Mouse (Mus musculus): ENCODE results near the gene Smox.

Smox gene

DNA sequence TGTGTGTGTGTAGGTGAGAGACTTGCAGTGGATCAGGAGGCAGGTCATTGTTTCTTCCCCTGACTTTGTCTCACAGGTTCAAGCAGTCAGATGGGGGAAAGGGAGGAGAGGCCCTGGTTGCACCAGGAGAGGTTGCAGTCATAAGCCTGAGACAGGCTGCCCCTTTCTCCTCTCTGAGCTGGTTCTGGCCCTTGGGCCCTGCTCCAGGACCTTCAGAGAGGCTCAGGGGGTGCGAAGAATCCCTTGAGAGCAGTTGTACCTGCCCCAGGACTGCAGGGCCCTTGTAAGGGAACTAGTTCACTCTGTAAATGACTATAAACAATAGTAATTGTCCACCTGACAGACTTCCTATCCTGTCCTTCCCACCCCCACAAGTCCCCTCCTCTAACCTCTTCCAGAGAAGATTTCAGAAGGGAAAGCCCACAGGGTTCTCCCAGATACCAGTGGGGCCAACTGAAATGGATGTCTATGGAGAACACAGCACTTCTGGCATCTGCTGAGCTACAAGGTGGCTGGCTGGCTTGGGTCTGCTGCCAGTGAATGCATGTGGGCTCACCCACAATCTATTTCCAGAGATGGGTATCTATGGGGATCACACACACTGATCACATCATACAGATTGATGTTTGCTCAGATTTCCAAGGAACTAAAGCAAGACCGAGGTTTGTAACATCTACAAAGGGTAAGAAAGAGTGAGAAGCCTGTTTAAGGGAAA is 69.1 kb downstream of the Smox start:
- no peak for DNase-seq

GRCm38 (mm10) chr2:131561344-131561870 is 70.1 kb downstream of the Smox start:
- DNase-seq = no peak

- DNase-seq = no peak
Measured at GRCm38 (mm10) chr2:131561891-131562585, 70.7 kb downstream of the Smox start, which contains the start of gene Adra1d. TSS of gene Adra1d (minus strand) at chr2:131562283.

DNA sequence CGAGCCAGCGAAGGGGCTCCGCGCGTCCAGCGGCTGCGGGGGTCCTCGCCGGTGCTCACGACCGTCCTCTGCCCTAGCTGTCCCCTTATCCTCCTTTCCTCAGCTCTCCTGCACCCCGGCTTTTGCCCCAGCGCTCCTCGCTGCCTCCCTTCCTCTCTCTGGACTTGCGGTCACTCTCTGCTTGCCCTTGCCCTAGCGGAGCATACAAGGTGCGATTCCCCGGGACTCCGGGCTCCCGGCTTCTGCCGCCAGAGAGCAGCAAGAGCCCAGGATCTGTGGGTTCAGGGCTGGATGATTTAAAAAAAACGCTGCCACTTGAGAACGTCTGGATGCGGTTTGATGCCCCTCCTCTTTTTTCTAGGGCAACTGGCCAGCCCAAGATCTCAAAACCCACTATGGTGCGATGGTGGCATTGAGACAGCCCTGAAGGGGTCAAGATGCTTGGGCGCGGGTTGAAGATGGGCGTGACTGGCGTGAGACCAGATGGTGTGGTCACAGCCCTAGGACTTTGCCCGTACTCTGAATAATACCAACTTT is 71.4 kb downstream of the Smox start:
- DNase-seq = no peak
